Mouse (Mus musculus): ENCODE measurements around the gene Pmis2. TPM values are rescaled to one million over a fixed set of nuclear protein-coding genes. Genes with fewer than 3 reads are reported as not detected.
A peak's percentile ranks its signal among the peaks of the same experiment; 100 is the strongest.

Gene Pmis2
- polyA plus RNA-seq, 1 experiment from 2014 or later = not detected

GRCm38 (mm10) chr7:30649591-30650540, 21.5 kb downstream of the Pmis2 start, which contains the start of gene Rbm42:
TSS of gene Rbm42 (minus strand) at chr7:30650317.
- Histone ChIP-seq H3K27ac (replicated peaks; ENCODE audit: low read depth, low read length) (no peak within 1 kb of the TSS), H3K36me3 (ENCODE audit: control insufficient read depth, insufficient read depth, low read length) (peaks cover 13% of the 10 kb centered on the region), H3K9ac (ENCODE audit: low read length) (peak within 1 kb of the TSS; percentile 88), H3K4me3 (ENCODE audit: low read depth, low read length) (peak within 1 kb of the TSS; percentile 94), H3K27me3 (ENCODE audit: control insufficient read depth, insufficient read depth, low read length) (no peaks in the 10 kb centered on the region), H3K9me3 (ENCODE audit: control insufficient read depth, low read length) (no peaks in the 10 kb centered on the region), H3K4me1 (ENCODE audit: control insufficient read depth, insufficient read depth, low read length) (peaks cover 2% of the 10 kb centered on the region; the same call in 1 of the 2 replicates), H3K4me2 (ENCODE audit: low read depth, severe bottlenecking) (peak within 1 kb of the TSS; percentile 89)
- WGBS = 1% methylated on average over 59 of the region's 59 CpGs
- peak; percentile 98 for ATAC-seq (ENCODE audit: insufficient number of reproducible peaks, low FRiP score, low TSS enrichment, low read depth)
- peak; percentile 97 for DNase-seq (ENCODE audit: low spot score)

- no peak overlapping the region for H3K4me2 ChIP-seq (ENCODE audit: low read depth, severe bottlenecking)
- H3K27me3 ChIP-seq (ENCODE audit: control insufficient read depth, insufficient read depth, low read length) = peaks cover 18% of the 10 kb centered on the region
- H3K36me3 ChIP-seq (ENCODE audit: control insufficient read depth, insufficient read depth, low read length) = peaks cover 14% of the 10 kb centered on the region; the same call in 1 of the 2 replicates
- H3K27ac ChIP-seq (replicated peaks; ENCODE audit: low read depth, low read length) = no peak overlapping the region
- H3K4me3 ChIP-seq (ENCODE audit: low read depth, low read length) = no peak overlapping the region
- WGBS = 13% methylated on average over 4 of the region's 4 CpGs
- H3K4me1 ChIP-seq (ENCODE audit: control insufficient read depth, insufficient read depth, low read length) = peaks cover 3% of the 10 kb centered on the region; the same call in 1 of the 2 replicates
- no peaks in the 10 kb centered on the region for H3K9me3 ChIP-seq (ENCODE audit: control insufficient read depth, low read length)
- DNase-seq (ENCODE audit: low spot score) = peak; percentile 25
- ATAC-seq (ENCODE audit: insufficient number of reproducible peaks, low FRiP score, low TSS enrichment, low read depth) = no peak
- no peak overlapping the region for H3K9ac ChIP-seq (ENCODE audit: low read length)
These were observed 32.3 kb downstream of the Pmis2 start for GRCm38 (mm10) chr7:30639083-30639482.

DNA sequence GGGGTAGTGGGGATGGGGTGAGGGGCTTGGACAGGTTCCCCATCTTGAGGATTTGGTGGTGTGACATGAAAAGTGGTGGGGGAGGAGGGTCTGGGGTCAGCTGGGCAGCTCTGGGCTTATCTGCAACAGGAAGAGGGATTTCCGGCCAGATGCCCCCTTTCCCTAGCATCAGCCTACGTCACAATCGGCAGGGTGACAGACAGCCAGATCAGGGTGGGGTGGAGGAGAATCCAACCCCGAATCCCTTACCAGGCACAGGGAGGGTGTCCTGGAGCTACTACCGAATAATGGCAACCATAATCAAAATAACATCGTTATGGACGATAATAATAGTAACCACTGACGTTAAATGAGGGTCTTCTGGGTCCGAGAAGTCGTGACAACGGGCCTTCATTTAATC, 35.0 kb downstream of the Pmis2 start:
- Histone ChIP-seq H3K27me3 (ENCODE audit: control insufficient read depth, insufficient read depth, low read length) (peaks cover 33% of the 10 kb centered on the region), H3K4me2 (ENCODE audit: low read depth, severe bottlenecking) (no peak overlapping the region; the same call in 1 of the 2 replicates), H3K27ac (replicated peaks; ENCODE audit: low read depth, low read length) (no peak overlapping the region), H3K9me3 (ENCODE audit: control insufficient read depth, low read length) (no peaks in the 10 kb centered on the region), H3K4me3 (ENCODE audit: low read depth, low read length) (no peak overlapping the region), H3K9ac (ENCODE audit: low read length) (0 out of 2 replicates have a peak overlapping the region, but pooled peaks have one; percentile 18), H3K36me3 (ENCODE audit: control insufficient read depth, insufficient read depth, low read length) (peaks cover 4% of the 10 kb centered on the region; the same call in 1 of the 2 replicates), H3K4me1 (ENCODE audit: control insufficient read depth, insufficient read depth, low read length) (peaks cover 3% of the 10 kb centered on the region; the same call in 1 of the 2 replicates)
- WGBS = 20% methylated on average over 11 of the region's 11 CpGs
- ATAC-seq (ENCODE audit: insufficient number of reproducible peaks, low FRiP score, low TSS enrichment, low read depth) (no peak), DNase-seq (ENCODE audit: low spot score) (no peak)

DNA sequence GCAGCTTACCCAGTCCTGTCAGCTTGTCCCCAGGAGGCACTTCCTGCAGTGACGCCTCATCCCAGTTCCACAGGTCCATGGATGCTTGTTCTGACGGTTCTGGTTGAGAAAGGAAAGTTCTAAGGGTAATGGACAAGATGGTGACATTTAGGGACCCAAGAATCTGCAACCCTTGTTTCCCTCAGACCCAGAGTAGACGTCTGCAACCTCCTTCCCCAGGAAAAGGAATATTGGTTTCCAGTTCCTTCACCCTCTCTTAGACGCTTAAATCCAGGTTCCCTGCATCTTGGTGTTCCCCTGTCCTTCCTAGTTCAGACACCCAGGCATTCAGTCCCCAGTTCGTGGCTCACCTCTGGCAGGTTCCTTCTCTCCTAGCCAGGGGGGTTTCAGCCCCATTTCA, 35.7 kb downstream of the Pmis2 start, which contains the start of gene Etv2:
TSS of gene Etv2 (minus strand) at position 101 of the 400 bp plus-strand sequence.
- peak within 1 kb of the TSS; percentile 11; the same call in 1 of the 2 replicates for H3K4me2 ChIP-seq (ENCODE audit: low read depth, severe bottlenecking)
- 0 out of 2 replicates have a peak within 1 kb of the TSS, but pooled peaks have one; percentile 18 for H3K9ac ChIP-seq (ENCODE audit: low read length)
- ATAC-seq (ENCODE audit: insufficient number of reproducible peaks, low FRiP score, low TSS enrichment, low read depth) (no peak), DNase-seq (ENCODE audit: low spot score) (no peak)
- H3K36me3 ChIP-seq (ENCODE audit: control insufficient read depth, insufficient read depth, low read length) = no peaks in the 10 kb centered on the region
- H3K27me3 ChIP-seq (ENCODE audit: control insufficient read depth, insufficient read depth, low read length) = peaks cover 33% of the 10 kb centered on the region
- peaks cover 3% of the 10 kb centered on the region; the same call in 1 of the 2 replicates for H3K4me1 ChIP-seq (ENCODE audit: control insufficient read depth, insufficient read depth, low read length)
- no peak within 1 kb of the TSS for H3K27ac ChIP-seq (replicated peaks; ENCODE audit: low read depth, low read length)
- H3K4me3 ChIP-seq (ENCODE audit: low read depth, low read length) = peak within 1 kb of the TSS; percentile 19; the same call in 1 of the 2 replicates
- WGBS = 4% methylated on average over 5 of the region's 5 CpGs
- no peaks in the 10 kb centered on the region for H3K9me3 ChIP-seq (ENCODE audit: control insufficient read depth, low read length)

- Histone ChIP-seq H3K4me3 (ENCODE audit: low read depth, low read length) (peak overlapping the region; percentile 19; the same call in 1 of the 2 replicates), H3K4me1 (ENCODE audit: control insufficient read depth, insufficient read depth, low read length) (peaks cover 3% of the 10 kb centered on the region; the same call in 1 of the 2 replicates), H3K27ac (replicated peaks; ENCODE audit: low read depth, low read length) (no peak overlapping the region), H3K27me3 (ENCODE audit: control insufficient read depth, insufficient read depth, low read length) (peaks cover 33% of the 10 kb centered on the region), H3K36me3 (ENCODE audit: control insufficient read depth, insufficient read depth, low read length) (no peaks in the 10 kb centered on the region), H3K4me2 (ENCODE audit: low read depth, severe bottlenecking) (peak overlapping the region; percentile 11; the same call in 1 of the 2 replicates), H3K9ac (ENCODE audit: low read length) (no peak overlapping the region), H3K9me3 (ENCODE audit: control insufficient read depth, low read length) (no peaks in the 10 kb centered on the region)
- DNase-seq (ENCODE audit: low spot score) = peak; percentile 86
- ATAC-seq (ENCODE audit: insufficient number of reproducible peaks, low FRiP score, low TSS enrichment, low read depth) = peak; percentile 60
- WGBS = under 1% methylated on average over 20 of the region's 20 CpGs
These were observed 36.8 kb downstream of the Pmis2 start for GRCm38 (mm10) chr7:30634621-30635020.

GRCm38 (mm10) chr7:30633762-30634412, 37.5 kb downstream of the Pmis2 start:
- no peaks in the 10 kb centered on the region for H3K36me3 ChIP-seq (ENCODE audit: control insufficient read depth, insufficient read depth, low read length)
- peak overlapping the region; percentile 7; the same call in 1 of the 2 replicates for H3K4me3 ChIP-seq (ENCODE audit: low read depth, low read length)
- DNase-seq (ENCODE audit: low spot score) = peak; percentile 46
- H3K27ac ChIP-seq (replicated peaks; ENCODE audit: low read depth, low read length) = no peak overlapping the region
- H3K27me3 ChIP-seq (ENCODE audit: control insufficient read depth, insufficient read depth, low read length) = peaks cover 33% of the 10 kb centered on the region
- ATAC-seq (ENCODE audit: insufficient number of reproducible peaks, low FRiP score, low TSS enrichment, low read depth) = no peak
- WGBS = 5% methylated on average over 27 of the region's 27 CpGs
- H3K9ac ChIP-seq (ENCODE audit: low read length) = no peak overlapping the region
- peak overlapping the region; percentile 11; the same call in 1 of the 2 replicates for H3K4me2 ChIP-seq (ENCODE audit: low read depth, severe bottlenecking)
- H3K4me1 ChIP-seq (ENCODE audit: control insufficient read depth, insufficient read depth, low read length) = peaks cover 2% of the 10 kb centered on the region; the same call in 1 of the 2 replicates
- no peaks in the 10 kb centered on the region for H3K9me3 ChIP-seq (ENCODE audit: control insufficient read depth, low read length)

DNA sequence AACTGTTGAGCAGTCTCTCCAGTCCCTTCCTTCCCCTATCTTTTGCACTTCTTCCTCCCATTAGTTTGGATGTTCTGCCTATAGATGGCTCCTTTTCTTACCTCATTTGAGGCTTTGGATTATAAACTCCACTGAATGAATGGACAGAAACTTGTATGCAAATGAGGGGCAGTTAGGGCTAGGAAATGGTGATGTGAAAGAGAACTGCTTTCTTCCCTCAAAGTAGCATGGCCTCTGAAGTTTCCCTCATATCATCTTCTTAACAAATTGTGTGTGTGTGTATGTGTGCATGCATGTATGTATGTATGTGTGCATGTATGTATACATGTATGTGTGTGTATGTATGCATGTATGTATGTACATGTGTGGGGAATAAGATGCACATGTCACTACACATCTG, 42.4 kb downstream of the Pmis2 start:
- Histone ChIP-seq H3K36me3 (ENCODE audit: control insufficient read depth, insufficient read depth, low read length) (no peaks in the 10 kb centered on the region), H3K4me2 (ENCODE audit: low read depth, severe bottlenecking) (no peak overlapping the region), H3K27ac (replicated peaks; ENCODE audit: low read depth, low read length) (no peak overlapping the region), H3K9ac (ENCODE audit: low read length) (no peak overlapping the region), H3K27me3 (ENCODE audit: control insufficient read depth, insufficient read depth, low read length) (peaks cover 14% of the 10 kb centered on the region), H3K4me1 (ENCODE audit: control insufficient read depth, insufficient read depth, low read length) (peaks cover 6% of the 10 kb centered on the region; the same call in 1 of the 2 replicates), H3K9me3 (ENCODE audit: control insufficient read depth, low read length) (no peaks in the 10 kb centered on the region), H3K4me3 (ENCODE audit: low read depth, low read length) (no peak overlapping the region)
- ATAC-seq (ENCODE audit: insufficient number of reproducible peaks, low FRiP score, low TSS enrichment, low read depth) (no peak), DNase-seq (ENCODE audit: low spot score) (no peak)

DNA sequence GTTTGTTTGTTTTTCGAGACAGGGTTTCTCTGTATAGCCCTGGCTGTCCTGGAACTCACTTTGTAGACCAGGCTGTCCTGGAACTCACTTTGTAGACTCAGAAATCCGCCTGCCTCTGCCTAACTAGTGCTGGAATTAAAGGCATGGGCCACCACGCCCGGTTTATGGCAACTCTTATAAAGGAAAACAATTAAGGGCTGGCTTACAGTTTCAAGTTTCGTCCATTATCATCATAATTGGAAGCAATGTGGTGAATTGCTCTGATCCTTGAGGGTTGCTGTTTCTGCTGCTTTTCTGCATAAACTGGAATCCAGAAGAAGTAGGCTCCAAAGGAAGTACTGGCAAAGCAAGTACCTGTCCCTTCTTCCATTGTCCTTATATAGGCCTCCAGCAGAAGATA, 44.8 kb downstream of the Pmis2 start:
- H3K27ac ChIP-seq (replicated peaks; ENCODE audit: low read depth, low read length) = no peak overlapping the region
- H3K4me2 ChIP-seq (ENCODE audit: low read depth, severe bottlenecking) = no peak overlapping the region
- DNase-seq (ENCODE audit: low spot score) (no peak), ATAC-seq (ENCODE audit: insufficient number of reproducible peaks, low FRiP score, low TSS enrichment, low read depth) (no peak)
- no peak overlapping the region for H3K4me3 ChIP-seq (ENCODE audit: low read depth, low read length)
- H3K9me3 ChIP-seq (ENCODE audit: control insufficient read depth, low read length) = no peaks in the 10 kb centered on the region
- H3K27me3 ChIP-seq (ENCODE audit: control insufficient read depth, insufficient read depth, low read length) = no peaks in the 10 kb centered on the region
- H3K9ac ChIP-seq (ENCODE audit: low read length) = no peak overlapping the region
- 84% methylated on average over 5 of the region's 5 CpGs for WGBS
- H3K36me3 ChIP-seq (ENCODE audit: control insufficient read depth, insufficient read depth, low read length) = peaks cover 11% of the 10 kb centered on the region
- H3K4me1 ChIP-seq (ENCODE audit: control insufficient read depth, insufficient read depth, low read length) = peaks cover 6% of the 10 kb centered on the region; the same call in 1 of the 2 replicates
